Mouse (Mus musculus) lung, postnatal 4 days (tissue): ENCODE results near the gene A830031A19Rik.
A peak's percentile ranks its signal among the peaks of the same experiment; 100 is the strongest.

ENCODE experiments used
- DNase-seq, 2 experiments: peaks; one replicate each; pipeline ENCODE4 v3.0.0; 2021

Gene A830031A19Rik

DNA sequence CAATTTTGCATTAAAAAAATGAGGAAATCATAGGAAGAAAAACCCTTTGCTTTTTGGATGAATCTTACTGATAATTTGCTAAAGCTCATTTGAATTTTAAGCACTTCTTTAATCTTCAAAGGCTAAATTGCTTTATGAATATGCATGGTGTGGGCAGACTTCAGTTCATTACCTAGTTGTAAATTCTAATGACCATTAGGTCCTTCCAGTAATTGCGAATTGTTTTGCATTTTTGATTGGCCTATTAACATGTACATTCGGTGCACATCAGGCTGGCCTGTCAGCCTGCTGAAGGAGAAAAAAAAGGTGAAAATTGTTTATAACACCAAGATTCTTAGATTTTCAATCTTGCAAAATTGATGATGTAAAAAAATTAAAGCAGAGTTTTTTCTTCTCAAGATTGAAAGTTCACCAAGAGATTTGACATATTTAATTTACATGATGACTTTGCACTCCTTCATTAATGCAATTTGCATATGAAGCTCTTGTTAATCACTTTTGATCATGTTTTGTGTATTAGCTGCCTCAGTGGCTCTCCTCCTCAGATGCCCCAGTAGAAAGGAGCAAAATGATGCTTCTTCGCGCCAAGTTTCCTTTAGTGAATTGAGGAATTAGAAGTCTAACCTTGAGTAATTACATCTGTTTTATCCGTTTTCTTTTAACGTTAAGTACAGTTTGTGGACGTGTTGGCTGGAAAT lies 21.0 kb upstream of the A830031A19Rik start:
- DNase-seq: no peak

DNA sequence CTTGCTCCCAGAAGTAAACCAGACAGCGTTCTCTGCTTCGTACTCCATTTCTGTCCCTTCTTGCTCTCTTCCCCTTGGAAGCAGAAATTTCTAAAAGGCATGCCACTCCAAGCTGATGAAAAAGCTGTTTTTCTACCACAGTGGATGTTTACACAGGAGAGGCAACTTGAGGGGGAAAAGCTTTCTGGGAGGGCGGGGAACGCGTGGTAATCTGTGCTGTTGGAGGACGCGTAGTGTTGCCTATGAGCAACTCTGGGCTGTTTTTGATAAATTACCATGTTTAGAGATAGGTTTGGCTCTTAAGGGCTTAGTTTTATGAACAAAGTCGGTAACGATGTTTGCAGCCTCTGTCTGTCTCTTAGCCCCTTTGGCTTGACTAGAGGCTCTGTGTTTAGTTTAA lies 20.4 kb upstream of the A830031A19Rik start:
- DNase-seq: no peak

DNA sequence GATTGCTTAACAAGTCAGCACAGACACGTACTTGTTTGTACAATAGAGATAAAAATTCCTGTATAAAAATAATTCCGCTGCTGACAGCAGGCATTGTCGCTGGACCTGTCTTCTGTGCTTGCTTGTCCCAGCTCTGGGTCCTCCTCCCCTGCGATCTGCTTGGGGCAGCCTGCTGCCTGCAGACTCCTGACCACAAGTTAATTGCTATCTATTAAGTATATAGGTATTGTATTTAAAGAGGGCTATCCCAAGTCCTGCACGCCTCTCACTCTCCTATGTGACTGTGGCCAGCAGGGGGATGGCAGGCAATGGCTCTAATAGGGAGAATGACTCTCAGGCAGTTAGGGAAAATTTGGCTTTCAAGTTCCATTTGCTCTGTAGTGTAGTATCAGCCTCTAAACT lies 19.2 kb upstream of the A830031A19Rik start:
- DNase-seq: no peak

DNA sequence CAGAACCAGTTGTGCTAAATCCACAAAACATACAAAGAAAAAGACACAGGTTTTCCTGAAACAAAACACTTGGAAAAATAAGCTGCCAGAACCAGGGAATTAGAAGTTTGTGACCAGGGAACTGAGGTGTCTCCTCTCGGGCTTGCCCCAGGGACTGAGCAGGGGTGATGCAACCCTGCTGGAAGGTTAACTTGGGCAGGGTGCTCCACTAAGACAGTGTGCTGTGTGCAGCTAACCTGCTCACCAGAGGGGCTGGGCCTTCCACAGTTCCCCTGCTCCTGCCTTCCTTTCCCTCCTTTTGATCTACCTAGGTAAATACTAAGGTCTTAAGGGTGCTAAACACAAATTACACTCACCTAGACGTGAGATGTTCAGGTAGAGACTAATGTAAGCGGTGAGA lies 17.8 kb upstream of the A830031A19Rik start:
- DNase-seq: no peak

DNA sequence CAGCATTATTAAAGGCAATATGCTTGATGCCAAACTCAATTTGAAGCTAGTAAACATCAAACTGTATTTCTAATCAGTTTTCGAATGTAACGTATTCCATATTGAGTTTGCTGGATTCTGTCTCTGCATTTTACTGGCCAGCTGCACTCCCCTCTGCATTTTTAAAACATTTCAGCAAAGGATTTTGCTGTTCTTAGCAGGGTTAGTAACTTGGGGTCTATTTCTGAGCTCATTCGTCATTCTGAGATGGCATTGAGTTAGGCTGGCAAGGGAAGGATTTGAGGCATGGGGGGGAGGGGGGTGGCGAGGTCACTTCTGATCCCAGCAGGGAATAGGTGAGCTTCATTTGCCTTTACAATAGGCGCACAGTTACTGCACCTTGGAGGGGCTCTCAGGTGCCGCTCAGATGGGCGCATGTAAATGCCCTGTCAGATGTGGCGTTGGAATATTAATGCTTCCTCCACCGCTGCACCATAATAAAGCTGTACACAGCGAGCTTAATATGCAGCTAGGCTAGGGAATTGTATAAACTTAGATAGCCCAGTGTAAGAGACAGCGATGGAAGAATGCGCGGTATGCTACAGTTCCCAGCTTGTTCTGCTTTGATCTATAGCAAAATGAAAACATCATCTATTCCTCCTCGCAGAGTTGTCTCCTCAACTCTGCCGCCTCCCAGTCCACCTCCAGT lies 16.7 kb upstream of the A830031A19Rik start:
- DNase-seq: no peak

DNA sequence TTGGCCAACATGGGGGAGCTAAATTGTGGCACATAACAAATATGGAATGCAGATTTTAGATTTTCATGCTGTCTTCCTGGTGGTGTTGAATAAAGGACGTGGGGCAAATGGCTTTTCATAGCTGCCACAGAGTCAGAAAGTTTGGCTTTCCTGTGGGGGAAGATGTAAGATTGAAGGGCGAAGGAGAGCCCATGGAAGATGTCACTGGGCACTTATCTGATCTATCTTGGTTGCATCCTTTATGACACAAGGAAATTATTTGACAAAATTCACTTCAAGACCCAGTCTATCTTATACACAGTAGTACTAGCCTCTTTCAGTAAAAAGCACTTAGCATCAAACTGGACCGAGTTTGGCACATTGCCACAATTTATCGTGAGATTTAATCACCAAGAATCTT lies 15.6 kb upstream of the A830031A19Rik start:
- DNase-seq: no peak

DNA sequence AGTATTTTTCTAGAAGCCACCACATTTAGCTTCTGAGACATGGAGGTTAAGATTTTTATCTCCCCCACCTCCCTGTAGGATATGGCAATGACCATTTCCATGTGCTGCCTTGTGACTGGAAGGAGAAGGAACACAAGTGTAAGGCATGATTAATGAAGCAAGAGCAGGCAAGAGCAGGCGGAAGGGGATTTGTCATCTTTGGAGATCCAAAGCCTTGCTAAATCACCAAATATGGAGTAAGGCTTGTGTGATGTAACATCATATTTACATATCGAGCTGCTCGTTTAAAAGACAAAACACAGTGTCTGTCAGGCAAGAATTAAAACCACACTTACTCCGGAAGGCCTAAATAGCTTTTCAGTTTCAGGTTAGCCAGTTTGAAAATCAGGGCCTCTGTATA lies 12.2 kb upstream of the A830031A19Rik start:
- no peak for DNase-seq

DNA sequence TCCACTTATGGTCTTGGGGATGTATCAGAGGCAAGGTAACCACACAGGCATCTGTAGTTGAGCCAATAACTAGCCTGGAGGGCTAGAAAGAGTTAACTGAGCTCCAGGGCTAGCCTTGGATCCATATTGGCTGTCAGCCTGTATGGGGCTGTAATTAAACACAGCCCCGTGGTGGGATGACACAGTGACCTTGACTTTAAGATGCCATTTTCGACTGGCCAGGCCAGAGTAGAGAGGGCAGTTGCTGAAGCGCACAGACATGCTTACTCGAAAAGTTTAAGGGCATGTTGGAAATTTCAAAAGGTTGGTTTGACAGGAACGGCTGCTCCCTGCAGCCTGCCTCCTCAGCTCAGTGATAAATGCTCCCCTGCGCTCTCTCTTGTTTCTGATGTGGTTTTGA lies 11.1 kb upstream of the A830031A19Rik start:
- no peak for DNase-seq

DNA sequence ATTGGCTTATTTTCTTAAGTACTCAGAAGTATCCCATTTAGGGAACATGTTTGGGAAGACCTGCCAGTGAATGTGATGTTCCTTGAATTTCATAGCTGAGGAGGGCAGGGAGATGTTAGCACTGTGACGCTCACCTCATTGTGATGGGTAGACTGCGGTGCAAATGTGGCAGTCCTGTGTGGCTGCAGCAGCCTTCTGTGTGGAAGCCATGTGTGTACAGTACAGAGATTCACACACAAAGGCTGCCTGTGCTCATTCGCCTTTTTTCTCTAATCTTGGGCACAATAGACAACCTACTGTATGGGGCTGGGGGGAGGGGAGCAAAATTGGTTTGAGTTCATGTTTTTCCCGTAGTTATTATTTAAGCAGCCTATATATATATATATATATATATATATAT lies 9.7 kb upstream of the A830031A19Rik start:
- no peak for DNase-seq

DNA sequence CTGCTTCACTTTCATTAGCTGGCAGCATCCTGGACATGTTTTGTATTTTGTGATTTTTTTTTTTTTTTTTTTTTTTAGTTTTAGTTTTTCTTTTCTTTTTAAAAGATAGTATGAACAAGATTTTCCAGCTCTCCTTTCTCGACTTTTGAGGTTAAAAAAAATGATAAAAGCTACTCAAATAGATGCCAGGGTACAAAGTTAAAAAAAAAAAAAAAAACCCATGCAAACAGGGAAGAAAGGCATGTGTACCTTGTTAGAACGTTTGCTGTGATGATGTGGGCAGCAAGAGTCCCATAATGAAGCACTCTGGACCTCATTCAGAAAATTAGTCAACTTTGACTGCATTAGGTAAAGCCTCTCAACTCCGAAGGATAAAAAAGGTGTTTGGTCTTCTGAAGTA lies 9.2 kb upstream of the A830031A19Rik start:
- no peak for DNase-seq

DNA sequence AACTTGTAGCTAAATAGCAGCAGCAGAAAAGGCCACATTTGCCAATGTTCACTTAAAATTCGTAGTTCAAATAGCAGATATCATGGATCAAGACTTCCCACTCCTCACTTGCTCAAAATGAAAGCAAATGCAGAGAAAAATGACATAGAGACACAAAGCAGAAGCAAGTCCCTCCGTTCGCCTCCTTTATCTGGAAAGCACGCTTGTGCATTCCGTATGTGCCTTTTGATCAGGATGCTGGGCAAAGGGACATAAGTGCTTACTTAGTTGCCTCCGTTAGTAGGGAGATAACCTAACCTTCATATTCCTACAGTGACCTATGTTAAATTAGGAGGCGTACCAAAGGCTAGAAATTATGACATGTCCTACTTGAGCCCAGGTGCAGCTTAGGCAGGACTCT lies 8.6 kb upstream of the A830031A19Rik start:
- DNase-seq: no peak

DNA sequence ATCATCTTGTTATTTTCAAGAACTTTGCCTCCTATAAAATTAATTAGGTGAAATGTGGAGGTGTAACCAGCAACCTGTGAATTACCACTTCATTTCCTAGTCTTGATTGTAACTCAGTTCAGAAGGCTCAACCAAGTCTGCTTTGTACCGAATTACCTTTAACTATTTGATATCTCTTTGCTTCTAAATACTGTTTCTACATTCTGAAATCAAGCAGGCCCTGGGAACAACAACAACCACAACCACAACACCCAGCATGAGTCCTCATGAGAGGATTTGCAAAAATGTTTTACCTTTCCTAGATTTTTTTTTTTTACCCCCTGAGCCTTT lies 8.2 kb upstream of the A830031A19Rik start:
- DNase-seq: no peak

DNA sequence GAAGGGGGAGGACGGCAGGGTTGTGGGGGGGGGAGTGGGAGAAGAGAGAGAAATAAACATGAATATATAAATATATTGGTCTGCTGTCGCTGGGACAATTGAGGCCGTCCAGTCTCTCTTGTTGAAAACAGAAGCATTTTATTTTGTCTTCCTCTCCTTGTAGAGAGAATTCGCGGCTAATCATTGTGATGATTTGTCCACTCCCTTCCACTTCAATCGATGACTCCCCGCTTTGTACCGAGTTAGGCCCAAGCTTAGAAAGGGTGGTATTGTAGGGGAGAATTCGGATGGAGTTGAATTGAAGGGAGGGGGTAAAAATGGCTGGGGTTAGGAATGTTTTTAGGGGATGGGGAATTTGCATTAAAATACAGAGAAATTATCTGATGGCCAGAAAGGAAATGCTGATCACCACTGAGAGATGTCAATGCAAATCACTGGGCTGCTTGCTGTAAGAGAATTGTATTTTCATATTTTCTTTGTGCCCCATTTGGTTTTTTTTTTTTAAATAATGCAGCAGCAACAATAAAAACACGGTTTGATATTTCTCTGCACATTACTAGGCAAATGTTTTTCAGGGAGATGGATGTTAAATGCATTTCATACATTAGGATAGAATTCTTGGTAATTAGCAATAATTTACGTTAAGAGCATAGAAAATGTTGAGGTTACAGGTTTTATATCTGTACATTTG lies 7.7 kb upstream of the A830031A19Rik start:
- DNase-seq: no peak

DNA sequence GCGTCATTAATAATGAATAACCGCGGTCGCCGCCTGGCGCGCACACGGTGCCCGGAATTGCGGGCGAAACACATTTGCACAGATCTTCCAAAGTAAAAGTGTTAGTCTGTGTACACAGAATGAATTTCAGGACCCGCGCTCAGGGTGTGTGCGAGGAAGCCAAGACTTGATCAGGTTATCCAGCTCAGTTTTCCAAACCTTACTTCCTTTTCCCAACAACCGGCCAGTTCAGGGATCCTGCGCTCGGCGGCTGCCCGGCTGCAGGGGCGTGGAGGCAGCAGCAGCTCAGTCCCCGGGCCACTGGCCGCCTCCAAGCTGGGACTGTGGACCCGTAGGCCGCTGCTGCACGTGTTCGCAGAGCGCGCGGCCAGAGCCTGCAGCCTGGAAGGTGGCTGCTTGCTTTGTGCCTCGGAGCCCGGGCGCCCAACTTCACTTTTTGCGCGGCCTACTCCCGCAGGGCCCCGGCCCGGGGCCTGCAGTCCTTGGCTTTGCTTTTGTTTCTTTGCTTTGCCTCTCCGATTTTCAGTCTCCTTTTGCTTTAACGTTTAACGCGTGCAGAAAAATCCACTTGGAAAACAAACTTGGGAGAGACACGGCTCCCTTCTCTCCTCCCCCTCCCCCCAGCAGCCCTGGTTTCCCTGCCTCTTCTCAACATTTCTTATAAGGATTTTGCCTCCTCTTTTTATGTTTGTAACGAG lies 7.0 kb upstream of the A830031A19Rik start:
- peak; percentile 46 to 62 for DNase-seq

DNA sequence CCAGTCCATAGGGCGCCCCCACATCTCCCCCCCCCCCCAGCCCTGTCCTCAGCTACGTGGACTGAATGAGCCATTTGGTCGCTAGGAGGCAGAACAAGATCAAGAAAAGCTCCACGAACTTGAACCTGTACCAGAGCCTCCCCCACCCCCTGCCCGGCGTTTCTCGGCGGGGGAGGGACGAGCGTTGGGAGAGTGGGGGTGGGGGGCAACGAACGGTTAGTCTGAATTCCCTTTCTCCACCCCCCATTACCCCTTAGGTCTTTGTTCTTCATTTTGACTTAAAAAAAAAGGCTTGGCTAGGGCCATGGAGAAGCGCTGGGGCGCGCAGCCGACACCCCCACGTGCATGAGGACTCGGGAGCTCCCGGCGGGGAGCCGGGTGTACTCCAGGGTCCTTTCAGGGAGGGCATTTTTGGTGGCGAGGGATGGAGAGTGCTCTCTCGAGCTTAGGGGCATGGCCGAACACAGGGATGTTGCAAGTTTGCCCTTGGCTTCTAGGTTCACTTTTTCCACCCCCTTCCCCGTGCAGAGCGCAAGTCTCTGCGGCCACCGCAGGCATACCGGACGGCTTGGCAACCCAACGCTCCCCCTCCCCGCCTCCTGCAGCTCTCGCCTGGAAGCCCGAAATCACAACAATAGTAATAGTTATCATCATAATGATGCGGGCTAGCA lies 6.3 kb upstream of the A830031A19Rik start:
- peak; percentile 51 to 73 for DNase-seq

DNA sequence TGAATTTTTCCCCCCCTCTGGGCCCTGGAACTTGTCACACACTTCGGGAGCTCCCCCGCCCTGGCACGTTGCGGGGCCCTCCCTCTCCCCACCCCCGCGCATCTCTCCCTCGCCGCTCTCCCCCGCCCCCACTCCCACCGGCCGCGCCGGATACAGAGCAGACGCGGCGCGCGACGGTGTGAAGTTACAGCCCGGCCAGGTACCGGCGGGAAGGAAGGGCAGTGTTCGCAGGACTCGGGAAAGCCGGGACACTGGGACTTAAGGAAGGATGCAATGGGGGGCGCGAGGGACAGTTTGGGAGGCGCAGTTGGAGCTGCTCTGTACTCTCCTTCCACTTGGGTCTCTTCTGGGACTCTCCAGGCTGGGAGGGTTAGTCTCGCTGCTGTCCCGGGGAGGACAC lies 5.7 kb upstream of the A830031A19Rik start:
- DNase-seq: peak; percentile 37 to 47

DNA sequence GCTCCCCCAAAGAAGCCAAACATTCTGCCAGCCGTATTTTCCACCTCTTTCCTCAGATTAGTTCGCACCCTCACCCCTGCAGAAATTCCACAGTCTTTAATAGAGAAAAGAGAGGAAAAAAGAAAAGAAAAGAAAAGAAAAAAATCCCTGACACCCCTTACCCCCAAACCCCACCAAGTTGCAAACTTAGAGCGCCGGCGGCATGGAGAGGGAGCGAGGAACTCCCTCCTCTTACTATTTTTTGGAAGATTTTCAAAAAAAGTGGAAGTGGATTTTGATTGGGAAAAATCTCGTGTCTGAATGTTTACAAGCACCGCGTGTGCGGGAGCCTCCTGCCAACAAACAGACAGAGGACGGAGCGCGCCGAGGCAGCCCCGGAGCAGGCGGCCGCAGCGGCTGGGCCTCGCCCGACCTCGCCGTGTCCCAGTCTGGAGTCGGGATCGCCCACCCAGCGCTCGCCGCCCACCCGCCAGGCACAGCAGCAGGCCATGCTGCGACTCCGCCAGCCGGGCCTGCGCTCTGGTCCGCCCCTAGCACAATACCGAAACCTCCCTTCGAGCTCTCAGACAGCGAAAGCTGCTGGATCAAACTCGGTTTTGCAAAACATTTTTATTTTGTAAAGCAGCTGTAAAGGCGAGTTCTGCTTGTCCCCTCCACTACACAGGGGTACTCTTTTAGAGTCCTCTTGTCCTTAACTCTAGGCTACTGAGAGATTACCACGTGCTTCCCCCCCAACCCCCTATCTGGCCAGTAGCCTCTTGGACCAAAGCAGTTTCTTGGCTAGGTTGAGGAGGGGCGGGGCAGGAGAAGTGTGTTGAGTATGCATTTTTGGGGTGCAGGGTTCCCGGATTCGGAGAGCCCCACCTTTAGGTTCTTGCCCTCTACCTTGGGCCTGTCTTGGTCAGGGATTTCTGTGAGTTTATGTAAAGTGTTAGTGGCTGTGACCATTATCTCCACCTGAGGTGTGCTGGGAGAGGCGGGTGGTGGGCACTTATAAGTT lies 4.8 kb upstream of the A830031A19Rik start:
- DNase-seq: peak; percentile 51 to 67

DNA sequence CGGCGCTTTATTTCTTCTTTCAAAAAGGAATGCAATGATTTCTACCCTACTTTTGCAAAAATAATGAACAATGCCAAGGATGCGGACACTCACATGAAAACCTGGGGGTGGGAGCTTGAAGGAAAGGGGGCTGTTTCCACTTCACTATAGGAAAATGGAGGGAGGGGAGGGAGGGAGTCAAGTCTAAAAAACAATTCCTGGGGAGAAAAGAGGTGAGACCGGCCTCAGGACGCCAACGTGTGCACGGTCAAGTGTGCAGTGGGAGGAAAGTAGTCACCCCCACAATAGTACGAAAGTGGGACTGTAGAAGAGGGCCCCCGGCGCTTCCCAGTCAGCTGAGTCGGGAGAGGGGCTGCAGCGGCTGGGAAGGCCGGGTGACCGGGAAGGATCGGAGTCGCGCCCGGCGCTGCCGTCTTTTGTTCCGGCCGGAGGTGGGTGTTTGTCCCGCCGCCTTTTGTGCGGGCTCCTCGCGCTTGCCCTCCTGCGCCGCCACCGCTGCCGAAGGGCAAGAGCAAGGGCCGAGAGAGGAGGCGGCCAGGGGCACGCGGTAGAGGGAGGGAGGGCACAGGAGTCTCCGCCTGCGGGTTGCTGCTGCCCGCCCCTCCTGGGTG lies 4.0 kb upstream of the A830031A19Rik start:
- DNase-seq: peak; percentile 53 to 58

DNA sequence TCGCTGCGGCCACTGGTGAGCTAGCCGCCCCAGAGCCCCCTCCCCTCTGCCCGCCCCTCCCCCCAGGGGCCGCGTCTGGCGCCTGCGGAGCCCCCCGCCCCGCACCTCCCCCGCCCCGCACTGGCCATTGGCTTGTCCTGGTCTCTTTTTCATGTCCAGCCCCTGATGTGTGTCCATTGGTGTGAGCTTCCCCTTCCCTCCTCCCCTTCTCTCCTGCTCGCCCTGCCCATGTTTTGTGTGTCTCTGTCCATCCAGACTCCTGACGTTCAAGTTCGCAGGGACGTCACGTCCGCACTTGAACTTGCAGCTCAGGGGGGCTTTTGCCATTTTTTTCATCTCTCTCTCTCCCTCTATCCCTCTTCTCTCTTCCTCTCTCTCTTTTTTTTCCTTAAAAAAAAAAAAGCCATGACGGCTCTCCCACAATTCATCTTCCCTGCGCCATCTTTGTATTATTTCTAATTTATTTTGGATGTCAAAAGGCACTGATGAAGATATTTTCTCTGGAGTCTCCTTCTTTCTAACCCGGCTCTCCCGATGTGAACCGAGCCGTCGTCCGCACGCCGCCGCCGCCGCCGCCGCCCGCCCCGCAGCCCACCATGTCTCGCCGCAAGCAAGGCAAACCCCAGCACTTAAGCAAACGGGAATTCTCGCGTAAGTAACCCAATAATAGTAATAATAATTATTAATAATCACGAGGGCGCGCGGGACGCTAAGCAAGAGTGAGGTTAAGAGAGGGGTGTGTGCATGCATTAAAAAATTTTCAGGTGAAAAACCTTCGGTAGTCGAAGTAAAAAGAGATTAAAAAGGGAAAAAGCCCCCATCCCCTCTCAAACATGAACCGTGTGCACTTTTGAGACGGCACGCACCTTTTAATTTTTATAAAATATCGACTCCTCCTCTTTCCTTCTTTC lies 3.2 kb upstream of the A830031A19Rik start, which contains the start of gene Bcl11a:
Gene Bcl11a (plus strand): TSS at position 262 of the 911 bp plus-strand sequence.
- peak; percentile 65 to 78 for DNase-seq
